Mouse (Mus musculus) hematopoietic stem cell, adult 5-6 weeks (primary cell): Measurements from ENCODE around the gene Mbtps2. TPM values are rescaled to one million over a fixed set of nuclear protein-coding genes. Genes with fewer than 3 reads are reported as not detected.

Source experiments
- total RNA-seq: library from RNA; stranded (forward); fragments of 172-1452, 232-1000 nt; gene quantifications from 2 replicates; pipeline ENCODE4 v1.2.3, GENCODE M21; 2017

Mbtps2 gene
- total RNA-seq, 1 experiment from 2014 or later: 12.4 TPM

Other genes with a start within 250 kb of the Mbtps2 start
- gene Phex, start 183.4 kb downstream of the Mbtps2 start, total RNA-seq: 0.15 TPM in 1 of 2 replicates, not detected in the other
- 77.7 and 95.3 TPM in 2 replicates for gene Sms, start 106.4 kb downstream of the Mbtps2 start, total RNA-seq
- gene Yy2, start 29.7 kb downstream of the Mbtps2 start, total RNA-seq: 1.5 and 7.6 TPM in 2 replicates
- gene Smpx, start 100.2 kb upstream of the Mbtps2 start, total RNA-seq: not detected in 2 replicates
- gene Klhl34, start 219.7 kb upstream of the Mbtps2 start, total RNA-seq: not detected in 2 replicates